Mouse (Mus musculus) adrenal gland, adult 8-10 months (tissue): ENCODE results near the gene Susd4. TPM values are rescaled to one million over a fixed set of nuclear protein-coding genes. Genes with fewer than 3 reads are reported as not detected.

Experiments used
- DNase-seq: peaks from one replicate; pipeline ENCODE4 v3.0.0; 2022
- total RNA-seq, 4 experiments: library from RNA; stranded (reverse); gene quantifications; 2 replicates each; pipeline ENCODE4 v1.2.4; 2022

Susd4 gene
- total RNA-seq, 4 experiments from 2014 or later = 6.2 to 10.4 (median 7.4) TPM

GRCm38 (mm10) chr1:182787030-182787429, 23.4 kb downstream of the Susd4 start:
- no peak for DNase-seq

- DNase-seq = no peak
These were observed 25.2 kb downstream of the Susd4 start for GRCm38 (mm10) chr1:182788896-182789295.

- peak; percentile 9 for DNase-seq
These were observed 28.9 kb downstream of the Susd4 start for GRCm38 (mm10) chr1:182792521-182793071.

GRCm38 (mm10) chr1:182794221-182794620, 30.6 kb downstream of the Susd4 start:
- no peak for DNase-seq

GRCm38 (mm10) chr1:182794628-182795027, 31.0 kb downstream of the Susd4 start:
- DNase-seq = no peak

GRCm38 (mm10) chr1:182797048-182797447, 33.4 kb downstream of the Susd4 start:
- DNase-seq = no peak

GRCm38 (mm10) chr1:182801590-182801989, 37.9 kb downstream of the Susd4 start:
- DNase-seq = no peak

GRCm38 (mm10) chr1:182802891-182803290, 39.2 kb downstream of the Susd4 start:
- DNase-seq = no peak

GRCm38 (mm10) chr1:182813991-182814390, 50.3 kb downstream of the Susd4 start:
- no peak for DNase-seq

- DNase-seq = no peak
These were observed 50.9 kb downstream of the Susd4 start for GRCm38 (mm10) chr1:182814566-182814965.

- DNase-seq = no peak
These were observed 53.4 kb downstream of the Susd4 start for GRCm38 (mm10) chr1:182817106-182817505.

- no peak for DNase-seq
These were observed 54.0 kb downstream of the Susd4 start for GRCm38 (mm10) chr1:182817624-182818023.

- DNase-seq = no peak
These were observed 55.3 kb downstream of the Susd4 start for GRCm38 (mm10) chr1:182818931-182819330.

GRCm38 (mm10) chr1:182822729-182823128, 59.1 kb downstream of the Susd4 start:
- no peak for DNase-seq

GRCm38 (mm10) chr1:182823723-182824421, 60.2 kb downstream of the Susd4 start:
- no peak for DNase-seq

GRCm38 (mm10) chr1:182826557-182826956, 62.9 kb downstream of the Susd4 start:
- no peak for DNase-seq

GRCm38 (mm10) chr1:182838061-182838460, 74.4 kb downstream of the Susd4 start:
- DNase-seq = no peak

- DNase-seq = no peak
These were observed 75.8 kb downstream of the Susd4 start for GRCm38 (mm10) chr1:182839332-182839929.

- DNase-seq = no peak
These were observed 76.4 kb downstream of the Susd4 start for GRCm38 (mm10) chr1:182840011-182840410.

- DNase-seq = no peak
These were observed 76.9 kb downstream of the Susd4 start for GRCm38 (mm10) chr1:182840606-182841005.

GRCm38 (mm10) chr1:182849556-182849955, 85.9 kb downstream of the Susd4 start:
- no peak for DNase-seq

GRCm38 (mm10) chr1:182850080-182850479, 86.4 kb downstream of the Susd4 start:
- no peak for DNase-seq

GRCm38 (mm10) chr1:182852158-182852557, 88.5 kb downstream of the Susd4 start:
- DNase-seq = no peak

- no peak for DNase-seq
These were observed 93.0 kb downstream of the Susd4 start for GRCm38 (mm10) chr1:182856636-182857035.
